Mouse (Mus musculus): ENCODE data around the gene Cenpb.

GRCm38 (mm10) chr2:131145536-131145935 is 34.3 kb downstream of the Cenpb start:
- no peak for TF ChIP-seq CTCF (IDR thresholded peaks at IDR 0.05; ENCODE audit: control insufficient read depth, insufficient read depth, low read length)
- TF ChIP-seq POLR2A (IDR thresholded peaks at IDR 0.05; ENCODE audit: borderline replicate concordance, control insufficient read depth, low read depth, low read length), result no peak

All from bone marrow, adult 2 months (tissue).